Mouse (Mus musculus) kidney, adult 2 months (tissue): ENCODE results near the gene Crygn.

Experiments
- CTCF ChIP-seq: fragments of 200-500 bp; conservative IDR thresholded peaks from 2 replicates; pipeline ENCODE4 v1.5.1; 2011; ENCODE audit warnings: low read depth, mild to moderate bottlenecking, control low read depth, low read length, moderate library complexity, mixed read lengths; ENCODE audit not compliant: insufficient read depth, insufficient read length
- POLR2A ChIP-seq: fragments of 200-500 bp; IDR thresholded peaks from one replicate; pipeline ENCODE4 v1.6.1; 2011; ENCODE audit warnings: low read depth, low read length, control low read depth

DNA sequence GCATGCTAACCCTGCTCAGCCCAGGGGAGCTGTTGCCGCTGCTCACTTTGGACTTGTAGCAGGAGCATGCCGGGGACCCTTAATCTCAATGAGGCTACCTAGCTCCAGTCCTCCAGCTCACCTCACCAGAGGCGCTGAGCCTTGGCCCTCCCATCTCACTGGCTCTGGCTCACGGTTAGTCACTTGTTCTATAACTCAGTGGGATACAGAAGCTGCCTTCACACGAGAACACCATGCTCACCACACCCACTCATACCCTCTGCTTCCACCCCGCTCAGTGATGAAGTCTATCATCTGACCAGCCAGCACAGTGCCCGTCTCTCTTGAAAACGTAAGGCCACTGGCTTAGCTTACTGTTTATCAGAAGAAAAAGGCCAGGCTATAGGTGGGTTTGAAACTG lies 46.9 kb upstream of the Crygn start:
- TF ChIP-seq CTCF = no peak
- no peak for TF ChIP-seq POLR2A
